Mouse (Mus musculus): ENCODE results near the gene Alg12.
"Not testable (repeated sequence)": the region's sequence is repeated elsewhere in the genome, so short reads cannot be mapped to it uniquely, and the experiment has no call there.

Alg12 gene

DNA sequence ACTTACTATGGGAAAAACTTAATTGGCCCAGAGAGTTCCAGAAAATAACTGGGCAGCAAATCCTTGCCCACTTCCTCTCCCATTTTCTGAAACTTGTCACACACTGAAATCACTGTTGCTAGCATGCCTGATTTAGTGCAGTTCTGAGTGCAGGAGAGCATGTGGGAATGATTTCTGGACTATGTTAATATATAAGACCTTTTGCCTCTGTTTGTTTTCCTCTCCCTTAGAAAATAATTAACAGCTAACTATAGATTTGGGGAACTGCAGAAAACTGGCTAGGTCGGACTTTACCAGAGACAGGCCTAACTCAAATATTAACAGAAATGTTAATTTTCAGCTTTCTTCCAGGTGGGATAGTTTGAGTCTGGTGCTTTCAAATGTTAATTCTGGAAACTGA, 50.6 kb downstream of the Alg12 start:
- no peak for DNase-seq

DNA sequence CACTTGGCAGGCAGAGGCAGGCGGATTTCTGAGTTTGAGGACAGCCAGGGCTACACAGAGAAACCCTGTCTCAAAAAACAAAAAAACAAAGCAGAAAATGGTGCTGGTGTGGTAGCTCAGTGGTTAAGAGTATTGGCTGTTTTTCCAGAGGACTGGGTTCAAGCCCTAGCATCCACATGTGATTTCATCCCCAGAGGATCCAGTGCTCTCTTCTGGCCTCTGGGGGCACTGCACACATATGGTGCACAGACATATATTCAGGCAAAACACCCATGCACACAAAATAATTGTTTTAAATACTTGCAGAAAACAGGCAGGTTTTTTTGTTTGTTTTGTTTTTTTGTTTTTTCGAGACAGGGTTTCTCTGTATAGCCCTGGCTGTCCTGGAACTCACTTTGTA, 53.0 kb downstream of the Alg12 start:
- not testable (repeated sequence) for DNase-seq

DNA sequence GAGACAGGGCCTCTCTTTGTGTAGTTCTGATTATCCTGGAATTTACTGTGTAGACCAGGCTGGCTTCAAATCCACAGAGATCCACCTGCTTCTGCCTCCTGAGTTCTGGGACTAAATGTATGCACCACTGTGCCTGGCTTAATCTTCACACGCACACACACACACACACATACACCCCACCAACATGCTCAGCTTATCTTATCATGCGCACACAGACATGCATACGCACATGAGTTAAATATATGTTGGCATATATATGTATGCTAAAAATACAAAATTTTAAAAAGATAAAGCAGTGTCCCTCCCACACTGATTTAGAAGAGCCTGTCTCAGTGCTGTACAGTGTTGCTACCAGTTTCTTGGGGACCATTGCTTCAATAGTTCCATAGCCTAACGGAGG, 57.6 kb downstream of the Alg12 start:
- DNase-seq = no peak

DNA sequence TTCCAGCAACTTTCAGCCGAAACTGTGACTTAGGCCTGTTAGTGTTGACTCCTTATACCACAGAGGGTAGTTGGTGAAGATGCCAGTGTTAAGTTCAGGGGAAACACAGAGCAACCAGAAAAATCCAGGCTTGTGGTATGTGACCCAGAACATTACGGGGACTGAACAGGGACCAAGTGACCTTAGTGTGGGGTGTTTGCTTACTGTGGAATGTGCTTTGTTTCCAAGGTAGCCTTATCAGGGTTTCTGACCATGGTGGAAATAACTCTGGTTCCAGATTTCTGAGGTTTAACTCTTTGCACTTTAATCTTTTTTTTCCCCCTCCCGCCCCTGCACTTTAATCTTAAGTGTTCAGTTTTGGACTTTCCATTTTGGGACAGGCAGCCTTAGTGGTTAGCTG, 61.1 kb downstream of the Alg12 start:
- no peak for DNase-seq

DNA sequence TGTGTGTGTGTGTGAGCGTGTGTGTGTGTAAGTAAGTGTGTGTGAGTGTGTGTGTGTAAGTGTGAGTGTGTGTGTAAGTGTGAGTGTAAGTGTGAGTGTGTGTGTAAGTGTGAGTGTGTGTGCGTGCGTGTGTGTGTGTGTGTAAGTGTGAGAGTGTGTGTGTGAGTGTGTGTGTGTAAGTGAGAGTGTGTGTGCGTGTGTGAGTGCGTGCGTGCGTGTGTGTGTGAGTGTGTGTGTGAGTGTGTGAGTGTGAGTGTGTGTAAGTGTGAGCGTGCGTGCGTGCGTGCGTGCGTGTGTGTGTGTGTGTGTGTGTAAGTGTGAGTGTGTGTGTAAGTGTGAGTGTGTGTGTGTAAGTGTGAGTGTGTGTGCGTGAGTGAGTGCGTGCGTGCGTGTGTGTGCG, 63.4 kb downstream of the Alg12 start:
- DNase-seq = no peak

Measured in lung, postnatal 10 days (tissue).